Mouse (Mus musculus): Measurements from ENCODE around the gene Phlpp1. TPM values are rescaled to one million over a fixed set of nuclear protein-coding genes. Genes with fewer than 3 reads are reported as not detected.

Gene Phlpp1
- total and polyA plus RNA-seq, 2 experiments = 8.3 to 8.7 TPM

GRCm38 (mm10) chr1:106197991-106198390 is 26.4 kb downstream of the Phlpp1 start:
- H3K79me2 ChIP-seq (ENCODE audit: control insufficient read depth, insufficient read depth, low read length) = peaks cover 24% of the 10 kb centered on the region
- 91% methylated on average over 5 of the region's 5 CpGs for WGBS
- peaks cover 25% of the 10 kb centered on the region for H3K4me1 ChIP-seq (ENCODE audit: control insufficient read depth, insufficient read depth, low read length)
- no peak for TF ChIP-seq CTCF (IDR thresholded peaks at IDR 0.05; ENCODE audit: low read depth, low read length)
- TF ChIP-seq POLR2A (IDR thresholded peaks at IDR 0.05; ENCODE audit: extremely low read depth, insufficient read depth, low read length) = no peak
- H3K4me3 ChIP-seq (ENCODE audit: insufficient read depth, low read depth, low read length) = no peak overlapping the region
- no peak overlapping the region for H3K9ac ChIP-seq (ENCODE audit: low read depth, low read length)
- no peak overlapping the region for H3K27ac ChIP-seq (replicated peaks; ENCODE audit: insufficient read depth, low read depth, low read length)
- DNase-seq (ENCODE audit: extremely low read depth, low read depth, low spot score) = no peak
- H3K36me3 ChIP-seq (ENCODE audit: control insufficient read depth, insufficient read depth, low read length) = no peaks in the 10 kb centered on the region
- H3K27me3 ChIP-seq (ENCODE audit: control insufficient read depth, insufficient read depth, low read length) = no peaks in the 10 kb centered on the region

GRCm38 (mm10) chr1:106199109-106199508 is 27.6 kb downstream of the Phlpp1 start:
- H3K4me3 ChIP-seq (ENCODE audit: insufficient read depth, low read depth, low read length) = no peak overlapping the region
- no peaks in the 10 kb centered on the region for H3K27me3 ChIP-seq (ENCODE audit: control insufficient read depth, insufficient read depth, low read length)
- peaks cover 31% of the 10 kb centered on the region for H3K79me2 ChIP-seq (ENCODE audit: control insufficient read depth, insufficient read depth, low read length)
- H3K36me3 ChIP-seq (ENCODE audit: control insufficient read depth, insufficient read depth, low read length) = no peaks in the 10 kb centered on the region
- no peak overlapping the region for H3K9ac ChIP-seq (ENCODE audit: low read depth, low read length)
- TF ChIP-seq POLR2A (IDR thresholded peaks at IDR 0.05; ENCODE audit: extremely low read depth, insufficient read depth, low read length) (no peak), CTCF (IDR thresholded peaks at IDR 0.05; ENCODE audit: low read depth, low read length) (no peak)
- WGBS = 44% methylated on average over 4 of the region's 4 CpGs
- H3K27ac ChIP-seq (replicated peaks; ENCODE audit: insufficient read depth, low read depth, low read length) = no peak overlapping the region
- DNase-seq (ENCODE audit: extremely low read depth, low read depth, low spot score) = peak; percentile 65
- H3K4me1 ChIP-seq (ENCODE audit: control insufficient read depth, insufficient read depth, low read length) = peaks cover 22% of the 10 kb centered on the region

GRCm38 (mm10) chr1:106199686-106200085 is 28.1 kb downstream of the Phlpp1 start:
- Histone ChIP-seq H3K9ac (ENCODE audit: low read depth, low read length) (no peak overlapping the region), H3K4me1 (ENCODE audit: control insufficient read depth, insufficient read depth, low read length) (peaks cover 20% of the 10 kb centered on the region), H3K27me3 (ENCODE audit: control insufficient read depth, insufficient read depth, low read length) (no peaks in the 10 kb centered on the region), H3K79me2 (ENCODE audit: control insufficient read depth, insufficient read depth, low read length) (peaks cover 34% of the 10 kb centered on the region), H3K4me3 (ENCODE audit: insufficient read depth, low read depth, low read length) (no peak overlapping the region), H3K27ac (replicated peaks; ENCODE audit: insufficient read depth, low read depth, low read length) (peak overlapping the region; percentile 33; the same call in 1 of the 2 replicates), H3K36me3 (ENCODE audit: control insufficient read depth, insufficient read depth, low read length) (no peaks in the 10 kb centered on the region)
- WGBS = 53% methylated on average over 2 of the region's 2 CpGs
- no peak for DNase-seq (ENCODE audit: extremely low read depth, low read depth, low spot score)
- TF ChIP-seq POLR2A (IDR thresholded peaks at IDR 0.05; ENCODE audit: extremely low read depth, insufficient read depth, low read length) (no peak), CTCF (IDR thresholded peaks at IDR 0.05; ENCODE audit: low read depth, low read length) (no peak)

- H3K4me1 ChIP-seq (ENCODE audit: control insufficient read depth, insufficient read depth, low read length) = peaks cover 20% of the 10 kb centered on the region
- H3K9ac ChIP-seq (ENCODE audit: low read depth, low read length) = no peak overlapping the region
- peak; percentile 36 for DNase-seq (ENCODE audit: extremely low read depth, low read depth, low spot score)
- H3K79me2 ChIP-seq (ENCODE audit: control insufficient read depth, insufficient read depth, low read length) = peaks cover 28% of the 10 kb centered on the region
- H3K27ac ChIP-seq (replicated peaks; ENCODE audit: insufficient read depth, low read depth, low read length) = peak overlapping the region; percentile 79
- H3K36me3 ChIP-seq (ENCODE audit: control insufficient read depth, insufficient read depth, low read length) = no peaks in the 10 kb centered on the region
- TF ChIP-seq POLR2A (IDR thresholded peaks at IDR 0.05; ENCODE audit: extremely low read depth, insufficient read depth, low read length) = no peak
- no peak for TF ChIP-seq CTCF (IDR thresholded peaks at IDR 0.05; ENCODE audit: low read depth, low read length)
- H3K27me3 ChIP-seq (ENCODE audit: control insufficient read depth, insufficient read depth, low read length) = no peaks in the 10 kb centered on the region
- WGBS = 80% methylated on average over 1 of the region's 1 CpGs
- H3K4me3 ChIP-seq (ENCODE audit: insufficient read depth, low read depth, low read length) = no peak overlapping the region
These were observed 29.5 kb downstream of the Phlpp1 start for GRCm38 (mm10) chr1:106201025-106201424.

GRCm38 (mm10) chr1:106201929-106202328 is 30.4 kb downstream of the Phlpp1 start:
- Histone ChIP-seq H3K9ac (ENCODE audit: low read depth, low read length) (no peak overlapping the region), H3K27me3 (ENCODE audit: control insufficient read depth, insufficient read depth, low read length) (no peaks in the 10 kb centered on the region), H3K4me1 (ENCODE audit: control insufficient read depth, insufficient read depth, low read length) (peaks cover 20% of the 10 kb centered on the region), H3K27ac (replicated peaks; ENCODE audit: insufficient read depth, low read depth, low read length) (no peak overlapping the region), H3K79me2 (ENCODE audit: control insufficient read depth, insufficient read depth, low read length) (peaks cover 32% of the 10 kb centered on the region), H3K4me3 (ENCODE audit: insufficient read depth, low read depth, low read length) (no peak overlapping the region), H3K36me3 (ENCODE audit: control insufficient read depth, insufficient read depth, low read length) (no peaks in the 10 kb centered on the region)
- DNase-seq (ENCODE audit: extremely low read depth, low read depth, low spot score) = no peak
- no peak for TF ChIP-seq POLR2A (IDR thresholded peaks at IDR 0.05; ENCODE audit: extremely low read depth, insufficient read depth, low read length)
- no peak for TF ChIP-seq CTCF (IDR thresholded peaks at IDR 0.05; ENCODE audit: low read depth, low read length)
- 94% methylated on average over 4 of the region's 4 CpGs for WGBS

GRCm38 (mm10) chr1:106203942-106204341 is 32.4 kb downstream of the Phlpp1 start:
- Histone ChIP-seq H3K27ac (replicated peaks; ENCODE audit: insufficient read depth, low read depth, low read length) (no peak overlapping the region), H3K9ac (ENCODE audit: low read depth, low read length) (no peak overlapping the region), H3K36me3 (ENCODE audit: control insufficient read depth, insufficient read depth, low read length) (no peaks in the 10 kb centered on the region), H3K27me3 (ENCODE audit: control insufficient read depth, insufficient read depth, low read length) (no peaks in the 10 kb centered on the region), H3K79me2 (ENCODE audit: control insufficient read depth, insufficient read depth, low read length) (peaks cover 40% of the 10 kb centered on the region), H3K4me3 (ENCODE audit: insufficient read depth, low read depth, low read length) (no peak overlapping the region), H3K4me1 (ENCODE audit: control insufficient read depth, insufficient read depth, low read length) (peaks cover 24% of the 10 kb centered on the region)
- WGBS = 83% methylated on average over 3 of the region's 3 CpGs
- no peak for TF ChIP-seq CTCF (IDR thresholded peaks at IDR 0.05; ENCODE audit: low read depth, low read length)
- TF ChIP-seq POLR2A (IDR thresholded peaks at IDR 0.05; ENCODE audit: extremely low read depth, insufficient read depth, low read length) = no peak
- DNase-seq (ENCODE audit: extremely low read depth, low read depth, low spot score) = no peak

All from liver, adult 2 months (tissue).